Mouse (Mus musculus) CH12.LX (cell line): Measurements from ENCODE around the gene Swsap1.

ENCODE experiments used
- CTCF ChIP-seq, 2 experiments: IDR thresholded peaks in 1 of 2; conservative IDR thresholded peaks in 1 of 2; 2 replicates each; pipeline ENCODE4 v1.5.1; 2011 to 2012; ENCODE audit warnings: low read depth in 2 of 2, low read length in 2 of 2, improper control_type of control experiment in 1 of 2, inconsistent platforms in 1 of 2, mild to moderate bottlenecking in 1 of 2, moderate library complexity in 1 of 2
- EP300 ChIP-seq: IDR thresholded peaks from 2 replicates; pipeline ENCODE4 v1.6.1; 2011; ENCODE audit warnings: low read length, improper control_type of control experiment
- JUND ChIP-seq: conservative IDR thresholded peaks from 2 replicates; pipeline ENCODE4 v1.6.1; 2011; ENCODE audit warnings: low read depth, low read length, improper control_type of control experiment
- MAZ ChIP-seq: IDR thresholded peaks from 2 replicates; pipeline ENCODE4 v1.6.1; 2012; ENCODE audit warnings: low read depth, mild to moderate bottlenecking, inconsistent platforms, low read length, improper control_type of control experiment, moderate library complexity
- MEF2A ChIP-seq: IDR thresholded peaks from 2 replicates; pipeline ENCODE4 v1.6.1; 2014; ENCODE audit warnings: low read depth, mild to moderate bottlenecking, inconsistent platforms, low read length, improper control_type of control experiment, borderline replicate concordance
- MXI1 ChIP-seq: IDR thresholded peaks from 2 replicates; pipeline ENCODE4 v1.6.1; 2011; ENCODE audit warnings: mild to moderate bottlenecking, low read depth, low read length, improper control_type of control experiment
- NRF1 ChIP-seq: IDR thresholded peaks from 2 replicates; pipeline ENCODE4 v1.6.1; 2014; ENCODE audit warnings: low read depth, mild to moderate bottlenecking, inconsistent platforms, low read length, improper control_type of control experiment, moderate library complexity
- POLR2A ChIP-seq: IDR thresholded peaks from 2 replicates; pipeline ENCODE4 v1.6.1; 2011; ENCODE audit warnings: low read depth, mild to moderate bottlenecking, improper control_type of control experiment, low read length
- POLR2AphosphoS2 ChIP-seq: IDR thresholded peaks from 2 replicates; pipeline ENCODE4 v1.6.1; 2011; ENCODE audit warnings: low read depth, low read length, improper control_type of control experiment
- RAD21 ChIP-seq: IDR thresholded peaks from 2 replicates; pipeline ENCODE4 v1.6.1; 2011; ENCODE audit warnings: low read depth, mild to moderate bottlenecking, low read length, improper control_type of control experiment, moderate library complexity
- USF1 ChIP-seq: IDR thresholded peaks from 2 replicates; pipeline ENCODE4 v1.6.1; 2014; ENCODE audit warnings: low read depth, mild to moderate bottlenecking, inconsistent platforms, low read length, improper control_type of control experiment
- USF2 ChIP-seq: conservative IDR thresholded peaks from 2 replicates; pipeline ENCODE4 v1.6.1; 2011; ENCODE audit warnings: low read depth, low read length, improper control_type of control experiment
- ZKSCAN1 ChIP-seq: IDR thresholded peaks from 2 replicates; pipeline ENCODE4 v1.6.1; 2012; ENCODE audit warnings: low read depth, inconsistent platforms, low read length, improper control_type of control experiment, borderline replicate concordance
- ZNF384 ChIP-seq: IDR thresholded peaks from 2 replicates; pipeline ENCODE4 v1.6.1; 2012; ENCODE audit warnings: low read depth, low read length, improper control_type of control experiment, inconsistent platforms

GRCm38 (mm10) chr9:21948790-21949189 is 6.8 kb upstream of the Swsap1 start:
- TF ChIP-seq POLR2AphosphoS2 (no peak), EP300 (no peak), CTCF (conservative IDR thresholded peaks at IDR 0.05 in 1 of 2, IDR thresholded peaks at IDR 0.05 in 1 of 2; ENCODE audit: low read depth in 2 of 2, low read length in 2 of 2) (no peak), POLR2A (no peak), MXI1 (no peak), ZKSCAN1 (no peak), MAZ (no peak), USF1 (no peak), USF2 (no peak), MEF2A (no peak), NRF1 (no peak), ZNF384 (no peak), RAD21 (no peak), JUND (no peak)
